Mouse (Mus musculus): ENCODE measurements around the gene Ubqln2. TPM values are rescaled to one million over a fixed set of nuclear protein-coding genes. Genes with fewer than 3 reads are reported as not detected.
A peak's percentile ranks its signal among the peaks of the same experiment; 100 is the strongest.

Gene Ubqln2
- 3.8 and 4.5 TPM in 2 replicates for polyA plus RNA-seq (2015; fragmentation: Nextera tagmentation; extraction: Ambion mirVana)

GRCm38 (mm10) chrX:153497688-153498516 lies at the start of gene Ubqln2:
Gene Ubqln2, plus strand, starts transcription at chrX:153498227.
- H3K4me2 ChIP-seq: peak within 1 kb of the TSS; percentile 79
- peak within 1 kb of the TSS; percentile 69 for H3K4me3 ChIP-seq (replicated peaks)
- peak within 1 kb of the TSS; percentile 86 for H3K27ac ChIP-seq
- no peaks in the 10 kb centered on the region for H3K27me3 ChIP-seq
- H3K9me3 ChIP-seq (replicated peaks): no peaks in the 10 kb centered on the region
- peaks cover 14% of the 10 kb centered on the region for H3K4me1 ChIP-seq (replicated peaks)
- DNase-seq (peak; percentile 66), ATAC-seq (ENCODE audit: low read depth) (peak; percentile 96)
- H3K36me3 ChIP-seq: no peaks in the 10 kb centered on the region
- 14% methylated on average over 69 of the region's 76 CpGs for WGBS (ENCODE audit: insufficient replicate concordance)
- peak within 1 kb of the TSS; percentile 78 for H3K9ac ChIP-seq

- WGBS (ENCODE audit: insufficient replicate concordance): 38% methylated on average over 5 of the region's 5 CpGs
- no peak overlapping the region for H3K27ac ChIP-seq
- H3K4me3 ChIP-seq (replicated peaks): no peak overlapping the region
- no peak for DNase-seq
- ATAC-seq (ENCODE audit: low read depth): no peak
- H3K9ac ChIP-seq: no peak overlapping the region
- no peak overlapping the region for H3K4me2 ChIP-seq
- H3K36me3 ChIP-seq: no peaks in the 10 kb centered on the region
- no peaks in the 10 kb centered on the region for H3K9me3 ChIP-seq (replicated peaks)
- H3K27me3 ChIP-seq: no peaks in the 10 kb centered on the region
- H3K4me1 ChIP-seq (replicated peaks): no peaks in the 10 kb centered on the region
Measured at GRCm38 (mm10) chrX:153451946-153452345, 46.1 kb upstream of the Ubqln2 start.

GRCm38 (mm10) chrX:153476760-153477248 lies 21.2 kb upstream of the Ubqln2 start:
- ATAC-seq (ENCODE audit: low read depth) (no peak), DNase-seq (no peak)
- Histone ChIP-seq H3K9me3 (replicated peaks) (no peaks in the 10 kb centered on the region), H3K9ac (no peak overlapping the region), H3K27me3 (no peaks in the 10 kb centered on the region), H3K36me3 (no peaks in the 10 kb centered on the region), H3K4me3 (replicated peaks) (no peak overlapping the region), H3K27ac (no peak overlapping the region), H3K4me2 (no peak overlapping the region), H3K4me1 (replicated peaks) (no peaks in the 10 kb centered on the region)
- WGBS (ENCODE audit: insufficient replicate concordance): 58% methylated on average over 8 of the region's 8 CpGs

- H3K36me3 ChIP-seq: no peaks in the 10 kb centered on the region
- no peaks in the 10 kb centered on the region for H3K9me3 ChIP-seq (replicated peaks)
- ATAC-seq (ENCODE audit: low read depth) (peak; percentile 58; the same call in 1 of the 2 replicates), DNase-seq (no peak)
- H3K27ac ChIP-seq: no peak overlapping the region
- H3K27me3 ChIP-seq: no peaks in the 10 kb centered on the region
- 34% methylated on average over 3 of the region's 3 CpGs for WGBS (ENCODE audit: insufficient replicate concordance)
- no peak overlapping the region for H3K4me2 ChIP-seq
- H3K4me3 ChIP-seq (replicated peaks): no peak overlapping the region
- H3K4me1 ChIP-seq (replicated peaks): peaks cover 5% of the 10 kb centered on the region
- H3K9ac ChIP-seq: no peak overlapping the region
Measured at GRCm38 (mm10) chrX:153492326-153492725, 5.7 kb upstream of the Ubqln2 start.

- Histone ChIP-seq H3K4me1 (replicated peaks) (peaks cover 14% of the 10 kb centered on the region), H3K4me2 (peak overlapping the region; percentile 79), H3K9ac (peak overlapping the region; percentile 78), H3K27me3 (no peaks in the 10 kb centered on the region), H3K4me3 (replicated peaks) (peak overlapping the region; percentile 69), H3K36me3 (no peaks in the 10 kb centered on the region), H3K27ac (peak overlapping the region; percentile 82), H3K9me3 (replicated peaks) (no peaks in the 10 kb centered on the region)
- no peak; the same call in 1 of the 2 replicates for ATAC-seq (ENCODE audit: low read depth)
- 21% methylated on average over 30 of the region's 30 CpGs for WGBS (ENCODE audit: insufficient replicate concordance)
- no peak for DNase-seq
Measured at GRCm38 (mm10) chrX:153498665-153499293, 752 bp downstream of the Ubqln2 start.

- Histone ChIP-seq H3K4me1 (replicated peaks) (peaks cover 14% of the 10 kb centered on the region), H3K36me3 (no peaks in the 10 kb centered on the region), H3K4me3 (replicated peaks) (peak overlapping the region; percentile 69), H3K4me2 (peak overlapping the region; percentile 79), H3K9me3 (replicated peaks) (no peaks in the 10 kb centered on the region), H3K9ac (peak overlapping the region; percentile 78), H3K27ac (no peak overlapping the region), H3K27me3 (no peaks in the 10 kb centered on the region)
- WGBS (ENCODE audit: insufficient replicate concordance): 36% methylated on average over 32 of the region's 32 CpGs
- DNase-seq: peak; percentile 1
- ATAC-seq (ENCODE audit: low read depth): no peak
Measured at GRCm38 (mm10) chrX:153499294-153500046, 1.4 kb downstream of the Ubqln2 start.

- peaks cover 14% of the 10 kb centered on the region for H3K4me1 ChIP-seq (replicated peaks)
- DNase-seq: no peak
- peak overlapping the region; percentile 69 for H3K4me3 ChIP-seq (replicated peaks)
- H3K4me2 ChIP-seq: peak overlapping the region; percentile 79
- H3K9me3 ChIP-seq (replicated peaks): no peaks in the 10 kb centered on the region
- H3K9ac ChIP-seq: peak overlapping the region; percentile 29
- ATAC-seq (ENCODE audit: low read depth): no peak
- 37% methylated on average over 12 of the region's 12 CpGs for WGBS (ENCODE audit: insufficient replicate concordance)
- H3K27ac ChIP-seq: no peak overlapping the region
- H3K36me3 ChIP-seq: no peaks in the 10 kb centered on the region
- H3K27me3 ChIP-seq: no peaks in the 10 kb centered on the region
Measured at GRCm38 (mm10) chrX:153500047-153500345, 2.0 kb downstream of the Ubqln2 start.

- no peak overlapping the region for H3K4me2 ChIP-seq
- H3K4me3 ChIP-seq (replicated peaks): no peak overlapping the region
- H3K27ac ChIP-seq: no peak overlapping the region
- 26% methylated on average over 9 of the region's 9 CpGs for WGBS (ENCODE audit: insufficient replicate concordance)
- no peak for ATAC-seq (ENCODE audit: low read depth)
- H3K9ac ChIP-seq: no peak overlapping the region
- no peaks in the 10 kb centered on the region for H3K27me3 ChIP-seq
- no peaks in the 10 kb centered on the region for H3K9me3 ChIP-seq (replicated peaks)
- no peak for DNase-seq
- no peaks in the 10 kb centered on the region for H3K36me3 ChIP-seq
- no peaks in the 10 kb centered on the region for H3K4me1 ChIP-seq (replicated peaks)
Measured at GRCm38 (mm10) chrX:153505954-153506353, 7.9 kb downstream of the Ubqln2 start.

GRCm38 (mm10) chrX:153515491-153515890 lies 17.5 kb downstream of the Ubqln2 start:
- no peak overlapping the region for H3K9ac ChIP-seq
- H3K4me3 ChIP-seq (replicated peaks): no peak overlapping the region
- no peaks in the 10 kb centered on the region for H3K4me1 ChIP-seq (replicated peaks)
- H3K36me3 ChIP-seq: no peaks in the 10 kb centered on the region
- 79% methylated on average over 5 of the region's 5 CpGs for WGBS (ENCODE audit: insufficient replicate concordance)
- ATAC-seq (ENCODE audit: low read depth) (no peak), DNase-seq (no peak)
- H3K27ac ChIP-seq: no peak overlapping the region
- no peaks in the 10 kb centered on the region for H3K9me3 ChIP-seq (replicated peaks)
- H3K4me2 ChIP-seq: no peak overlapping the region
- no peaks in the 10 kb centered on the region for H3K27me3 ChIP-seq

GRCm38 (mm10) chrX:153528399-153528798 lies 30.4 kb downstream of the Ubqln2 start:
- no peak overlapping the region for H3K4me2 ChIP-seq
- no peaks in the 10 kb centered on the region for H3K36me3 ChIP-seq
- DNase-seq: no peak
- no peaks in the 10 kb centered on the region for H3K9me3 ChIP-seq (replicated peaks)
- no peaks in the 10 kb centered on the region for H3K27me3 ChIP-seq
- no peak overlapping the region for H3K4me3 ChIP-seq (replicated peaks)
- no peaks in the 10 kb centered on the region for H3K4me1 ChIP-seq (replicated peaks)
- ATAC-seq (ENCODE audit: low read depth): no peak
- H3K27ac ChIP-seq: no peak overlapping the region
- no peak overlapping the region for H3K9ac ChIP-seq
- 16% methylated on average over 2 of the region's 2 CpGs for WGBS (ENCODE audit: insufficient replicate concordance)
